Mouse (Mus musculus): Measurements from ENCODE around the gene Dcaf7.

GRCm38 (mm10) chr11:106013556-106014225 lies 23.0 kb upstream of the Dcaf7 start:
- TF ChIP-seq POLR2A (IDR thresholded peaks at IDR 0.05; ENCODE audit: control insufficient read depth, low read depth, low read length) (no peak), CTCF (IDR thresholded peaks at IDR 0.05; ENCODE audit: control insufficient read depth, insufficient read depth, insufficient replicate concordance, low read depth, low read length) (no peak)

Measured in testis, adult 2 months (tissue).